Mouse (Mus musculus) kidney, embryonic 15.5 days (tissue): ENCODE results near the gene Apip. TPM values are rescaled to one million over a fixed set of nuclear protein-coding genes. Genes with fewer than 3 reads are reported as not detected.

Experiments used
- ATAC-seq: fragments of 200-750 bp; cut with Nextera tagmentation; replicated peaks from 2 replicates; pipeline ENCODE4 v1.8.0; 2017; ENCODE audit warnings: moderate TSS enrichment; ENCODE audit not compliant: low FRiP score
- H3K27ac ChIP-seq: fragments of 300-500 bp; sonication (generic); 2 replicates; pipeline ENCODE4 v1.5.1; 2015; ENCODE audit warnings: mild to moderate bottlenecking, inconsistent platforms
- H3K27me3 ChIP-seq: fragments of 300-500 bp; sonication (generic); 2 replicates; pipeline ENCODE4 v1.6.1; 2015; ENCODE audit warnings: inconsistent platforms
- H3K36me3 ChIP-seq: fragments of 300-500 bp; sonication (generic); 2 replicates; pipeline ENCODE4 v1.6.1; 2015; ENCODE audit warnings: inconsistent platforms
- H3K4me1 ChIP-seq: fragments of 300-500 bp; sonication (generic); 2 replicates; pipeline ENCODE4 v1.6.1; 2015; ENCODE audit warnings: inconsistent platforms
- H3K4me2 ChIP-seq: fragments of 300-500 bp; sonication (generic); 2 replicates; pipeline ENCODE4 v1.6.1; 2015; ENCODE audit warnings: moderate library complexity, mild to moderate bottlenecking, inconsistent platforms
- H3K4me3 ChIP-seq: fragments of 300-500 bp; sonication (generic); replicated peaks from 2 replicates; pipeline ENCODE4 v1.5.1; 2015; ENCODE audit warnings: mild to moderate bottlenecking, inconsistent platforms
- H3K9ac ChIP-seq: fragments of 300-500 bp; sonication (generic); 2 replicates; pipeline ENCODE4 v1.6.1; 2015; ENCODE audit warnings: mild to moderate bottlenecking, inconsistent platforms
- H3K9me3 ChIP-seq: fragments of 300-500 bp; sonication (generic); replicated peaks from 2 replicates; pipeline ENCODE4 v1.6.1; 2016; ENCODE audit warnings: inconsistent platforms
- WGBS: fragments of 180-500 bp; shearing (Covaris S2); methylation state at CpG from one replicate; pipeline ENCODE4 v1.1.7; 2015; ENCODE audit warnings: mixed read lengths; 5-methylcytosine and 5-hydroxymethylcytosine counted together
- polyA plus RNA-seq: library from polyadenylated mRNA; unstranded; fragments of >200 nt; fragmentation: Nextera tagmentation; extraction: Ambion mirVana; gene quantifications from 2 replicates; pipeline ENCODE4 v1.2.1, GENCODE M21; 2015

Gene Apip
- polyA plus RNA-seq, 1 experiment from 2014 or later, result 62.9 TPM

- Histone ChIP-seq H3K4me2 (no peak overlapping the region), H3K4me3 (no peak overlapping the region), H3K9ac (no peak overlapping the region), H3K27ac (no peak overlapping the region), H3K9me3 (no peaks in the 10 kb centered on the region), H3K4me1 (peaks cover 38% of the 10 kb centered on the region), H3K27me3 (no peaks in the 10 kb centered on the region), H3K36me3 (no peaks in the 10 kb centered on the region)
- WGBS, result 93% methylated on average over 5 of the region's 5 CpGs
- no peak for ATAC-seq
Observed at GRCm38 (mm10) chr2:103069752-103070405, 3.6 kb upstream of the Apip start.

- H3K27ac ChIP-seq, result no peak overlapping the region
- H3K4me2 ChIP-seq, result no peak overlapping the region
- no peak overlapping the region for H3K4me3 ChIP-seq
- no peaks in the 10 kb centered on the region for H3K27me3 ChIP-seq
- H3K36me3 ChIP-seq, result no peaks in the 10 kb centered on the region
- whole genome bisulfite sequencing, result 67% methylated on average over 3 of the region's 3 CpGs
- no peak for ATAC-seq
- no peak overlapping the region for H3K9ac ChIP-seq
- H3K4me1 ChIP-seq, result peaks cover 38% of the 10 kb centered on the region
- no peaks in the 10 kb centered on the region for H3K9me3 ChIP-seq
Observed at GRCm38 (mm10) chr2:103070586-103070985, 2.9 kb upstream of the Apip start.

GRCm38 (mm10) chr2:103081117-103081516 is 7.6 kb downstream of the Apip start:
- Histone ChIP-seq H3K4me1 (no peaks in the 10 kb centered on the region), H3K27me3 (no peaks in the 10 kb centered on the region), H3K4me3 (no peak overlapping the region), H3K9ac (no peak overlapping the region), H3K4me2 (no peak overlapping the region), H3K36me3 (0 out of 2 replicates have a peak, but pooled peaks cover 14% of the 10 kb centered on the region), H3K27ac (no peak overlapping the region), H3K9me3 (no peaks in the 10 kb centered on the region)
- ATAC-seq, result no peak
- whole genome bisulfite sequencing, result 44% methylated on average over 6 of the region's 6 CpGs

- H3K27ac ChIP-seq, result no peak overlapping the region
- 0 out of 2 replicates have a peak, but pooled peaks cover 14% of the 10 kb centered on the region for H3K36me3 ChIP-seq
- no peak overlapping the region for H3K4me2 ChIP-seq
- no peak overlapping the region for H3K9ac ChIP-seq
- no peak for ATAC-seq
- no peak overlapping the region for H3K4me3 ChIP-seq
- 72% methylated on average over 5 of the region's 5 CpGs for WGBS
- no peaks in the 10 kb centered on the region for H3K4me1 ChIP-seq
- no peaks in the 10 kb centered on the region for H3K9me3 ChIP-seq
- no peaks in the 10 kb centered on the region for H3K27me3 ChIP-seq
Observed at GRCm38 (mm10) chr2:103081706-103082105, 8.2 kb downstream of the Apip start.

GRCm38 (mm10) chr2:103082853-103083252 is 9.4 kb downstream of the Apip start:
- Histone ChIP-seq H3K4me1 (no peaks in the 10 kb centered on the region), H3K27me3 (no peaks in the 10 kb centered on the region), H3K9me3 (no peaks in the 10 kb centered on the region), H3K4me3 (no peak overlapping the region), H3K36me3 (0 out of 2 replicates have a peak, but pooled peaks cover 16% of the 10 kb centered on the region), H3K9ac (no peak overlapping the region), H3K4me2 (no peak overlapping the region), H3K27ac (no peak overlapping the region)
- WGBS, result 74% methylated on average over 7 of the region's 7 CpGs
- no peak for ATAC-seq

DNA sequence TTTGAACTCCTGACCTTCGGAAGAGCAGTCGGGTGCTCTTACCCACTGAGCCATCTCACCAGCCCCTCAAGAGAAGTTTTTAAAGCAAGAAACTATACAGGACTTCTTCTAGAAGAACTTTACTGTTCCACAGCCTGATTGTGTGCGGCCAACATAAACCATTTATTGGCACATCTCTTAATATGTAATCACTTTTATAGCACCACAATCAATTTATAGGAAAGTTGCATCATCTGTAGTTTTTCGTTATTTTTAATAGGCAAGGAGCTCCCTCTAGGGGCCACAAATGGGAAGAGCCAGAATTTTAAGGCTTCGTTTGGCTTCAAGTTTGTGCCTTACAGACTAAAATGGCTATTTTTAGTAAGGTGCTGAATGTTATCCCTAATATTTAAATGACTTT is 11.0 kb downstream of the Apip start:
- 56% methylated on average over 5 of the region's 5 CpGs for WGBS

GRCm38 (mm10) chr2:103085633-103086032 is 12.2 kb downstream of the Apip start:
- WGBS, result 79% methylated on average over 10 of the region's 10 CpGs
- H3K27me3 ChIP-seq, result no peaks in the 10 kb centered on the region
- H3K27ac ChIP-seq, result no peak overlapping the region
- no peak overlapping the region for H3K4me2 ChIP-seq
- no peaks in the 10 kb centered on the region for H3K9me3 ChIP-seq
- ATAC-seq, result no peak
- no peak overlapping the region for H3K9ac ChIP-seq
- H3K4me1 ChIP-seq, result no peaks in the 10 kb centered on the region
- H3K36me3 ChIP-seq, result peaks cover 28% of the 10 kb centered on the region
- no peak overlapping the region for H3K4me3 ChIP-seq

More for the DNA sequence above, 11.0 kb downstream of the Apip start:
- Histone ChIP-seq H3K4me3 (no peak overlapping the region), H3K4me2 (no peak overlapping the region), H3K9me3 (no peaks in the 10 kb centered on the region), H3K36me3 (peaks cover 32% of the 10 kb centered on the region), H3K4me1 (no peaks in the 10 kb centered on the region), H3K27ac (no peak overlapping the region), H3K9ac (no peak overlapping the region), H3K27me3 (no peaks in the 10 kb centered on the region)
- ATAC-seq, result no peak

- Histone ChIP-seq H3K36me3 (peaks cover 25% of the 10 kb centered on the region), H3K27me3 (no peaks in the 10 kb centered on the region), H3K4me1 (no peaks in the 10 kb centered on the region), H3K27ac (no peak overlapping the region), H3K9me3 (no peaks in the 10 kb centered on the region), H3K9ac (no peak overlapping the region), H3K4me2 (no peak overlapping the region), H3K4me3 (no peak overlapping the region)
- WGBS, result 6% methylated on average over 1 of the region's 1 CpGs
- no peak for ATAC-seq
Observed at GRCm38 (mm10) chr2:103086432-103086831, 13.0 kb downstream of the Apip start.

GRCm38 (mm10) chr2:103088099-103088498 is 14.6 kb downstream of the Apip start:
- Histone ChIP-seq H3K27me3 (no peaks in the 10 kb centered on the region), H3K9me3 (no peaks in the 10 kb centered on the region), H3K36me3 (peaks cover 28% of the 10 kb centered on the region), H3K27ac (no peak overlapping the region), H3K4me2 (no peak overlapping the region), H3K9ac (no peak overlapping the region), H3K4me3 (no peak overlapping the region), H3K4me1 (no peaks in the 10 kb centered on the region)
- ATAC-seq, result no peak
- WGBS, result 98% methylated on average over 4 of the region's 4 CpGs

- no peak overlapping the region for H3K27ac ChIP-seq
- H3K27me3 ChIP-seq, result no peaks in the 10 kb centered on the region
- no peak overlapping the region for H3K4me2 ChIP-seq
- H3K36me3 ChIP-seq, result peaks cover 36% of the 10 kb centered on the region
- no peak overlapping the region for H3K4me3 ChIP-seq
- 83% methylated on average over 6 of the region's 6 CpGs for WGBS
- no peaks in the 10 kb centered on the region for H3K4me1 ChIP-seq
- no peak overlapping the region for H3K9ac ChIP-seq
- H3K9me3 ChIP-seq, result no peaks in the 10 kb centered on the region
- ATAC-seq, result no peak
Observed at GRCm38 (mm10) chr2:103089521-103089920, 16.0 kb downstream of the Apip start.

- no peaks in the 10 kb centered on the region for H3K4me1 ChIP-seq
- no peak overlapping the region for H3K4me3 ChIP-seq
- no peak overlapping the region for H3K9ac ChIP-seq
- ATAC-seq, result no peak
- no peaks in the 10 kb centered on the region for H3K27me3 ChIP-seq
- no peak overlapping the region for H3K27ac ChIP-seq
- no peaks in the 10 kb centered on the region for H3K36me3 ChIP-seq
- H3K9me3 ChIP-seq, result no peaks in the 10 kb centered on the region
- no peak overlapping the region for H3K4me2 ChIP-seq
- 63% methylated on average over 5 of the region's 5 CpGs for WGBS
Observed at GRCm38 (mm10) chr2:103102595-103102994, 29.1 kb downstream of the Apip start.

- Histone ChIP-seq H3K9me3 (no peaks in the 10 kb centered on the region), H3K4me2 (no peak overlapping the region), H3K4me3 (no peak overlapping the region), H3K27me3 (no peaks in the 10 kb centered on the region), H3K36me3 (no peaks in the 10 kb centered on the region), H3K27ac (no peak overlapping the region), H3K9ac (no peak overlapping the region), H3K4me1 (no peaks in the 10 kb centered on the region)
- 78% methylated on average over 2 of the region's 2 CpGs for whole genome bisulfite sequencing
- ATAC-seq, result no peak
Observed at GRCm38 (mm10) chr2:103106172-103106571, 32.7 kb downstream of the Apip start.

- no peak overlapping the region for H3K4me2 ChIP-seq
- H3K4me3 ChIP-seq, result no peak overlapping the region
- H3K27ac ChIP-seq, result no peak overlapping the region
- no peak overlapping the region for H3K9ac ChIP-seq
- no peaks in the 10 kb centered on the region for H3K36me3 ChIP-seq
- 0 out of 2 replicates have a peak, but pooled peaks have one; percentile 29 for ATAC-seq
- no peaks in the 10 kb centered on the region for H3K27me3 ChIP-seq
- no peaks in the 10 kb centered on the region for H3K9me3 ChIP-seq
- WGBS, result 48% methylated on average over 8 of the region's 8 CpGs
- peaks cover 10% of the 10 kb centered on the region; the same call in 1 of the 2 replicates for H3K4me1 ChIP-seq
Observed at GRCm38 (mm10) chr2:103111669-103112068, 38.2 kb downstream of the Apip start.
